Mouse (Mus musculus): ENCODE measurements around the gene Mtif2. TPM values are rescaled to one million over a fixed set of nuclear protein-coding genes. Genes with fewer than 3 reads are reported as not detected.
"Not testable (repeated sequence)": the region's sequence is repeated elsewhere in the genome, so short reads cannot be mapped to it uniquely, and the experiment has no call there.

Gene Mtif2
- polyA plus RNA-seq, 1 experiment from 2014 or later = 56.1 TPM

DNA sequence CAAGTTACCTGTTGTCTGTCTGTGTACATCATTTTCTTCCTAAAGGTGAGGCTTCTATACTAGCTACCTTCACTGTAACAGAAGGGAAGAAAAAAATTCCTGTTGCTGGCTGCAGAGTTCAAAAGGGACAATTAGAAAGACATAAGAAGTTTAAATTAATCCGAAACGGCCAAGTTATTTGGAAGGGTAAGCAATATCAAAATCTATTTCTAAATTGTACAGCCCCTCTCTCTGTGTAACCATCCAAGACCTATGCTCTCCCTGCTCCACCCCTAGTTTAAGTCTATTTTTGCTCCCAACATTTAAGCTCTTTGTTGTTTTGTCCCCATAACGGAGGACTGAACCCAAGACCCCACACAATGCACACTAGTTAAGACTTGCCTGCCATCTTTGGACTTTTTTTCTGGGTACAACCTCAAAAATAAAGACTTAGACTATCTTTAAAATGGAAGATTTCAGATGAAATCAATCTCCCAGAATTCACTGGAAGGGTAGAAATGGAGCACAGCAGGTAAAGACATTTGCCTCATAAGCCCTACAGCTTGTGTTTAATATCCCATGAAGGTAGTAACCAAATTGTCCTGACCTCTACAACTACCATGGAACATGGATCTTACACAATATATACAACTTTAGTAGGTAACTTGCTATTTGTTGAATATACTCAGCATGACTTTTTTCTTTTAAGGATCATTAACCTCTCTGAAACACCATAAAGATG is 18.2 kb downstream of the Mtif2 start:
- no peaks in the 10 kb centered on the region for H3K9me3 ChIP-seq
- no peak overlapping the region for H3K4me2 ChIP-seq
- no peaks in the 10 kb centered on the region for H3K27me3 ChIP-seq
- H3K4me3 ChIP-seq (replicated peaks) = no peak overlapping the region
- H3K9ac ChIP-seq = no peak overlapping the region
- WGBS = 81% methylated on average over 3 of the region's 3 CpGs
- ATAC-seq (ENCODE audit: low FRiP score) = no peak
- peaks cover 51% of the 10 kb centered on the region for H3K36me3 ChIP-seq (replicated peaks)
- H3K4me1 ChIP-seq = peaks cover 12% of the 10 kb centered on the region
- H3K27ac ChIP-seq = no peak overlapping the region

DNA sequence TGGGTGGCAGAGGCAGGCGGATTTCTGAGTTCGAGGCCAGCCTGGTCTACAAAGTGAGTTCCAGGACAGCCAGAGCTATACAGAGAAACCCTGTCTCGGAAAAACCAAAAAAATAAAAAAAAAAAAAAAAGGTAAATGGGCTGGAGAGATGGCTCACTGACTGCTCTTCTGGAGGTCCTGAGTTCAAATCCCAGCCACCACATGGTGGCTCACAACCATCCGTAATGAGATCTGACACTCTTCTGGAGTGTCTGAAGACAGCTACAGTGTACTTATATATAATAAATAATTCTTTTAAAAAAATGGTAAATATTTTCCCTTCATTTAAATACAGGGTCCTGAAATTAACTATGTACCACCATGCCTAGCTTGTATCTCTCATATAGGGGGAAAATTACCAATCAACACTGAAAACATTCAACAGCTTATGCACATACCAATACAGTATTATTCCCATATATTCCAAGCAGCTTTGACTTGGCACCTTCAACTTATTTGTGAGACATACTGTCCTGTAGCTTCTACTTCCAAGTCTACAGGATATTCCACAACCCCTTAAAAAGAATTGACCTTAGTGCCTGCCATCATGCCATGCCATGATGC is 19.0 kb downstream of the Mtif2 start:
- H3K4me1 ChIP-seq = peaks cover 12% of the 10 kb centered on the region
- H3K4me3 ChIP-seq (replicated peaks); H3K27ac ChIP-seq; ATAC-seq (ENCODE audit: low FRiP score); H3K9ac ChIP-seq; H3K27me3 ChIP-seq; H3K4me2 ChIP-seq; H3K9me3 ChIP-seq: not testable (repeated sequence)
- 84% methylated on average over 4 of the region's 4 CpGs for WGBS
- peaks cover 49% of the 10 kb centered on the region for H3K36me3 ChIP-seq (replicated peaks)

DNA sequence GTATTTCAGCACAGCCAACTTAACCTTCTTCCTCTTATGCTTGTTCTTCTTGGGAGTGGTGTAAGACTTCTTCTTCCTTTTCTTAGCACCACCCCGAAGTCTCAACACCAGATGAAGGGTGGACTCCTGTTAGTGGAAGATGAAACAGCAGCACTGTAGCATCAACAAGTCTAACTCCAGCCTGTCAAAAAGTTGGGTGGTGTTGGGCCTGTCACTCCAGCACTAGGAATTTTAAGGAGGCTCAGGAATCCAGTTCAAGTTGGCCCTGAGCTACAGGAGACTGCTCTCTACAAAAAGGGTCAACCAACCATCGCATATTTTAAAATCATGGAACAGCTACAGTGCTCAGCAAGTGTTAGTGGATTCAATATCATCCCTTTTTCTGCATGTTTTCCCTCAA is 20.1 kb downstream of the Mtif2 start:
- H3K27ac ChIP-seq; H3K9me3 ChIP-seq; H3K27me3 ChIP-seq; ATAC-seq (ENCODE audit: low FRiP score): not testable (repeated sequence)
- H3K4me2 ChIP-seq = peak overlapping the region; percentile 61
- H3K36me3 ChIP-seq (replicated peaks) = peaks cover 45% of the 10 kb centered on the region
- H3K4me1 ChIP-seq = peaks cover 12% of the 10 kb centered on the region
- WGBS = 92% methylated on average over 2 of the region's 2 CpGs
- H3K9ac ChIP-seq = peak overlapping the region; percentile 87; the same call in 1 of the 2 replicates
- H3K4me3 ChIP-seq (replicated peaks) = peak overlapping the region; percentile 74

DNA sequence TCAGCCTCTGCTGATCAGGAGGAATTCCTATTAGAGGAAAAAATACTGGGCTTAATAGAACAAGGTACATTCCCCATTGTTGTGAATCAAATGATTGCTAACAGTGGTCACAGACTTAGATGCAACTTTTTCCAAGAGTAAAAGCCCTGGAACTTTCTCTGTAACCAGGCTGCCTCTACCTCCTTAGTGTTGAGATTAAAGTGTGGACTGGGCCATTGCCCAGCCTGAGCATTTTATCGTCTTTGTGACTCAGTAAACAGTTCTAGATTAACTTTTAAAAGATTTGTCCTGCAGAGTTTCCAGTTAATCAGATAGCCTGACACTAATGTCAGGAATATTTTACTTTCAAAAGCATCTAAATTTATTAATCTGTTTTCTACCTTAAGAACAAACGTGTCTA is 20.6 kb downstream of the Mtif2 start:
- 27% methylated on average over 2 of the region's 2 CpGs for WGBS
- Histone ChIP-seq H3K4me3 (replicated peaks) (peak overlapping the region; percentile 74), H3K9ac (peak overlapping the region; percentile 87), H3K4me1 (peaks cover 12% of the 10 kb centered on the region), H3K9me3 (no peaks in the 10 kb centered on the region), H3K27ac (no peak overlapping the region), H3K27me3 (no peaks in the 10 kb centered on the region), H3K4me2 (peak overlapping the region; percentile 61), H3K36me3 (replicated peaks) (peaks cover 41% of the 10 kb centered on the region)
- ATAC-seq (ENCODE audit: low FRiP score) = no peak

DNA sequence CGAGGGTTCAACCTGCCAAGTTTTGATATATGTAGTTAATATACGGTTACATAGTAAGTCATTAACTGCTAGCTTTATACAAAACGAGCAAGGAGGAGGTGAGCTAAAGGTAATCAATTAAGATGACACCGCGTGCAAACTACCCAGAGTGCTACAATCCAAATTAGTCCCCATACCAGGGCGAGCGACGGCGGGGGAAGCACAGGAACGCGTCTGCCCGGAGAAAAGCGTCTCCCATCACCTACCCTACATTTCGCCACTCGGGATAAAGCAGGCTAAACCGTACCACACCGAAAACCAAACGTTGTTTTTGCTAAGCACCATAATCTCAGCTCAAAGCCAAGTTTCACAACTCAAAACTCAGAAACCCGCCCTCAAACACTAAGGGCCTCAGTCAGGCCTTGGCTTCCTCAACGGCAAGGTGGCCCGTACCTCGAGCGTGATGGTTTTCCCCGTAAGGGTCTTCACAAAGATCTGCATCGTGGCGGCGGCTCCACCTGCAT is 21.1 kb downstream of the Mtif2 start:
- Histone ChIP-seq H3K4me1 (peaks cover 12% of the 10 kb centered on the region), H3K9me3 (no peaks in the 10 kb centered on the region), H3K4me2 (peak overlapping the region; percentile 61), H3K9ac (peak overlapping the region; percentile 87), H3K4me3 (replicated peaks) (peak overlapping the region; percentile 74), H3K27ac (peak overlapping the region; percentile 83), H3K36me3 (replicated peaks) (peaks cover 41% of the 10 kb centered on the region), H3K27me3 (no peaks in the 10 kb centered on the region)
- peak; percentile 21 for ATAC-seq (ENCODE audit: low FRiP score)
- WGBS = under 1% methylated on average over 27 of the region's 27 CpGs

DNA sequence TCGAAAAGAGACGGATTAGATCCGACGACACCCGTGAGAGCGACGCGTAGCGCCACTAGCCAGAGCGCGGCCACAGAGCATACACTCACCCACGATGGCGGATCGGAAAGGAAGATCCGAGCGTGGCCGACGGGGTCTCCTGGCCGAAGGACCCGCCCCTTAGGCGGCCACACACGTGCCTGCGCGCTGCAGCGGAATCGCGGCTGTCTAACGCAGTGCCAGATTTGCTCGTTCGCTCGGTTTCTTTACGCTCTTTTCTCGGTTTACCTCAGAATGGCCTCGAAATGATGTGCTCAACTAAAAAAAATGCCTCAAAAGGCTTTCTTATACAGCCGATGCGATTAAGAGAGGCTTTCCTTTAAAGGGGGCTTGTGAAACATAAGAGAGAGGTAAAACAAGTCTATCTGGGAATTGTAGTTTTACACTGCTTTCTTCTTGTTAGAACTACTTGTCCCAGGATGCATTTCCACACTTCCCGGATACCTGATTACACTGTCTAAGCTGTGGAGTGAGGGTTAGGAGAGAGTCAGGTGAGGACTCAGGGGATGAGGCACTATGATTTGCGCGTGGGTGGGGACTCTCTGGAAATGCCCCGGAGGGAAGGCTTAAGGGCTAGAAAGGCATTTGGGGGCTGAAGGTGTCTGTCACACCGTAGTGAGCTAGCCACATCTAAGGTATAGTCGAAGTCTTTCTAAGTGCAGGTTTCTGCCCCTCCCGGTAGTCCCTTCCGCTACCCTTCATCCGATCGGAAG is 21.7 kb downstream of the Mtif2 start, which contains the start of the genes Clhc1 and Rps27a:
Gene Clhc1 (plus strand): TSS at position 199 of the 752 bp plus-strand sequence.
Gene Rps27a (minus strand): TSS at position 358 of the 752 bp plus-strand sequence.
- WGBS = under 1% methylated on average over 46 of the region's 46 CpGs
- no peaks in the 10 kb centered on the region for H3K9me3 ChIP-seq
- peak within 1 kb of the TSS; percentile 83 for H3K27ac ChIP-seq
- peaks cover 12% of the 10 kb centered on the region for H3K4me1 ChIP-seq
- ATAC-seq (ENCODE audit: low FRiP score) = peak; percentile 98
- peak within 1 kb of the TSS; percentile 74 for H3K4me3 ChIP-seq (replicated peaks)
- no peaks in the 10 kb centered on the region for H3K27me3 ChIP-seq
- peak within 1 kb of the TSS; percentile 61 for H3K4me2 ChIP-seq
- H3K36me3 ChIP-seq (replicated peaks) = peaks cover 36% of the 10 kb centered on the region
- peak within 1 kb of the TSS; percentile 87 for H3K9ac ChIP-seq

DNA sequence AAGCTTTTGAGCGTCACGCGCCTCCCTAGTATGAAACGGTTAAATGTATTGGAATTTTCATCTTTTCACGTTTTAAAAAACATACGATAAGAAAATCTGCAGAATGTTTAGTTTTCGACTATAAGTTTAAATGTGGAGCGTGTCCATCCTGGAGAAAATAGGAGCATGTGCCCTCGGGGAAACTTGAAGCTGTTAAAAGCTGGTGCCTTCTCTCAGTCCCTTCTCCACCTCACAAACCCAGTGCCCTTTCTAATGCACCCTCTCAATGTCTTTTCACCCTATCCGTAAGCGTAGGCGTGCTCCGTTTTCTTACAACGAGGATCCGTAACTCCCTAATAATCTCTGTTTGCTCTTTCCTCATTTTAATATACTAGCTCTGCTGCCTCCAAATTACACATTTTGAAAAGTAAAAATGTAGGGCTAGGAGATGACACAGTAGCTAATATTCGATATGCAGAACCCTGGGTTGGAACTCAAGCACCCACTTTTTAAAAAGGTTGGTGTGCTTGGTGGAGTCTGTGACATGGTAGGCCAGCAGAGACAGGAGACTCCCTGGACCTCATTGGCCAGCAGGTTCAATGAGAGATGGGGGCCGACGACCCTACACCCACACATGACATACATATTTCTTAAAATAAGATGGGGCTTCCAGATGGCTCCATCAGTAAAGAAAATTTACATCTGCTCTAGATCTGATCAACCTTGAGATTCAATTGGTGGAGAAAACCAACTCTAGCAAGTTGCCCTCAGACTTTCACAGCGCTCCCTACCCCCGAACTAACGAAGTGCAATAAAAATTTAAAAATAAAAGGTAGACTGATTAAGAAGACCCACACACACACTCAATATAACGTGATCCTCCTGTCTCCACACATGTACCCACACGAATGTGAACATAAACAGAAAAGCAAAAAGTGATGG is 22.6 kb downstream of the Mtif2 start:
- 26% methylated on average over 23 of the region's 23 CpGs for WGBS
- ATAC-seq (ENCODE audit: low FRiP score) = no peak
- peak overlapping the region; percentile 74 for H3K4me3 ChIP-seq (replicated peaks)
- H3K9me3 ChIP-seq = no peaks in the 10 kb centered on the region
- H3K4me1 ChIP-seq = peaks cover 12% of the 10 kb centered on the region
- no peak overlapping the region; the same call in 1 of the 2 replicates for H3K27ac ChIP-seq
- H3K4me2 ChIP-seq = peak overlapping the region; percentile 61
- H3K9ac ChIP-seq = peak overlapping the region; percentile 87
- H3K27me3 ChIP-seq = no peaks in the 10 kb centered on the region
- peaks cover 30% of the 10 kb centered on the region for H3K36me3 ChIP-seq (replicated peaks)

DNA sequence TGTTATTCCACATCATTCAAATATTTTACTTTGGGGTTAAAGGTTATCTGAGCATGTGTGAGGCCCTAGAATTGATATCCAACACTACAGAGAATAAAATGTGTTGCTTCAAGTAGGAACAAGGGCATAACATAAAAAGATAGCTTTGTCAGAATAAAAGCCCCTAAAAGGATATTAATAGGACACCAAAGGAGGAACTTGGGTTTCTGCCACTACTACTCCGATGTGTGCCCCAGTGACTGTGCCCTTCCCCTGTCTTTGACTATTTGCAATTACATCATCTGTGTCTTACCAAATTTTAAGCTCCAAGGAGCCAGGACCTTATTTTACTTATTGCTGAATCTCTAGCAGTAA is 23.2 kb downstream of the Mtif2 start:
- peaks cover 23% of the 10 kb centered on the region for H3K36me3 ChIP-seq (replicated peaks)
- H3K9ac ChIP-seq = no peak overlapping the region
- no peak overlapping the region for H3K4me2 ChIP-seq
- no peak for ATAC-seq (ENCODE audit: low FRiP score)
- WGBS = 94% methylated on average over 1 of the region's 1 CpGs
- H3K27me3 ChIP-seq = no peaks in the 10 kb centered on the region
- no peak overlapping the region for H3K27ac ChIP-seq
- H3K4me3 ChIP-seq (replicated peaks) = no peak overlapping the region
- H3K4me1 ChIP-seq = peaks cover 12% of the 10 kb centered on the region
- H3K9me3 ChIP-seq = no peaks in the 10 kb centered on the region

DNA sequence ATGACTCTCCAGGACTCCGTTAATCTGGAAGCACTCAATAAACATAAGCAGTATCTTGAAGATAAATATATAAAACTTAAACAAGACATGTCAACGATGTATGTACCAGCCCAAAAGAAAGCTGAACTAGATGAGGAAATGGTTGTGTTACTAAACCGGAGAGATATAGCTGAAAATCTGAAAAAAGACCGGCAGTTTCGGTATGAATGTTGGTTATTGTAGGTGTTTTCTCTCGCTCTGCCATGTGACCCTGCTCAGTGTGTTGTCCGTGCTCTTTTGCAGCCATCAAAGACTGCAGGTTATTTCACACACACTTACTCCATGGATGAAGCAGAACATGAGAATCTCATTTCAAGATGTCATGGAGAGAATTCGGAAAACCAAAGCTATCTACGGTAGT is 34.2 kb downstream of the Mtif2 start:
- H3K4me1 ChIP-seq = no peaks in the 10 kb centered on the region
- no peak overlapping the region for H3K9ac ChIP-seq
- H3K27me3 ChIP-seq = no peaks in the 10 kb centered on the region
- H3K9me3 ChIP-seq = no peaks in the 10 kb centered on the region
- H3K4me3 ChIP-seq (replicated peaks) = no peak overlapping the region
- ATAC-seq (ENCODE audit: low FRiP score) = no peak
- H3K4me2 ChIP-seq = no peak overlapping the region
- H3K27ac ChIP-seq = no peak overlapping the region
- 93% methylated on average over 9 of the region's 9 CpGs for WGBS
- no peaks in the 10 kb centered on the region for H3K36me3 ChIP-seq (replicated peaks)

DNA sequence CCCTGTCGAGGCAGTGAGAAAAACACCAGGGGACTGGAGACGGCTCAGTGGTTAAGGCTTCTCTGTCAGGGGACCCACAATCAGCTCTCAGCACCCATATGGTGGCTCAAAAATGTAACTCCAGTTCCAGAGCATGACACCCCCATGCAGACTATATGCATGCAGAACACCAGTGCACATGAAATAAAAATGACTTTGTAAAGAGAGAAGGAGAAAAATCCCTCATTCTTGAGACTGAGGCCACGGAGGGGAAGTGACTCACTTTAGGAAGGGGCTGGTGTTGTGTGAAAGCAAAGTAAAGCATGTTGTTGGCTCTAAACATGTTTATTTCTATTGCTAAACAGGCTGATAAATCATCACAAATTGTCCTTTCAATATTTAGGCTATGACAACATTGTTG is 34.8 kb downstream of the Mtif2 start:
- Histone ChIP-seq H3K4me2 (no peak overlapping the region), H3K9ac (no peak overlapping the region), H3K9me3 (no peaks in the 10 kb centered on the region), H3K27ac (no peak overlapping the region), H3K27me3 (no peaks in the 10 kb centered on the region), H3K36me3 (replicated peaks) (no peaks in the 10 kb centered on the region), H3K4me1 (no peaks in the 10 kb centered on the region), H3K4me3 (replicated peaks) (no peak overlapping the region)
- 92% methylated on average over 3 of the region's 3 CpGs for WGBS
- ATAC-seq (ENCODE audit: low FRiP score) = no peak

DNA sequence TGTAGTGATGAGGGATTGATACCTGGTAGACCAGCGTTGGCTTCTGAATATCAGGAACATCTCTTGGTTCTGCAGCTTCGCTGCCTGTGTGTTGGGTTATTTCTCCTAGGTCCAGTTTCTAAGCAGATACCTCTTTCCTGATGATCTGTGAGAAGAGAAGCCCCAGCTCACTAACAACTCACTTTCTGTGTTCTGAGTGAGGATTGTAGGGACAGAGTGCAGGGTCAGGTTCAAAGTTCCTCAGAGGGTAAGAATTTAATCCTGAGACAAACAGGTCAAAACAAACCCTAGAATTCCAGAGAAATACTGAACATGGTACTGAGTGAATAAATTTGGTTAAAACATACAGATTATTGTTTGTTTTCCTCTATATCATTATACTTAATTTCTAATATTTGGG is 37.2 kb downstream of the Mtif2 start:
- Histone ChIP-seq H3K27me3 (no peaks in the 10 kb centered on the region), H3K9me3 (no peaks in the 10 kb centered on the region), H3K27ac (no peak overlapping the region), H3K9ac (no peak overlapping the region), H3K4me2 (no peak overlapping the region), H3K36me3 (replicated peaks) (no peaks in the 10 kb centered on the region), H3K4me1 (no peaks in the 10 kb centered on the region), H3K4me3 (replicated peaks) (no peak overlapping the region)
- ATAC-seq (ENCODE audit: low FRiP score) = no peak
- WGBS = 98% methylated on average over 2 of the region's 2 CpGs
